Mouse (Mus musculus) limb, embryonic 13.5 days (tissue): ENCODE measurements around the gene Foxc2. TPM values are rescaled to one million over a fixed set of nuclear protein-coding genes. Genes with fewer than 3 reads are reported as not detected.
"Not testable (repeated sequence)": the region's sequence is repeated elsewhere in the genome, so short reads cannot be mapped to it uniquely, and the experiment has no call there.

ENCODE experiments used
- ATAC-seq: fragments of 200-750 bp; cut with Nextera tagmentation; 2 replicates; pipeline ENCODE4 v1.8.0; 2017; ENCODE audit warnings: low read depth, moderate number of reproducible peaks, moderate TSS enrichment; ENCODE audit not compliant: low FRiP score
- H3K27ac ChIP-seq: fragments of 300-500 bp; sonication (generic); 2 replicates; pipeline ENCODE4 v1.5.1; 2015; ENCODE audit warnings: inconsistent platforms, mild to moderate bottlenecking, moderate library complexity
- H3K27me3 ChIP-seq: fragments of 300-500 bp; sonication (generic); 2 replicates; pipeline ENCODE4 v1.6.1; 2015; ENCODE audit warnings: mild to moderate bottlenecking, inconsistent platforms
- H3K36me3 ChIP-seq: fragments of 300-500 bp; sonication (generic); 2 replicates; pipeline ENCODE4 v1.6.1; 2015; ENCODE audit warnings: inconsistent platforms, mild to moderate bottlenecking, moderate library complexity
- H3K4me1 ChIP-seq: fragments of 300-500 bp; sonication (generic); 2 replicates; pipeline ENCODE4 v1.6.1; 2015; ENCODE audit warnings: inconsistent platforms
- H3K4me2 ChIP-seq: fragments of 300-500 bp; sonication (generic); replicated peaks from 2 replicates; pipeline ENCODE4 v1.6.1; 2015; ENCODE audit warnings: inconsistent platforms, mild to moderate bottlenecking, moderate library complexity
- H3K4me3 ChIP-seq: fragments of 300-500 bp; sonication (generic); 2 replicates; pipeline ENCODE4 v1.5.1; 2015; ENCODE audit warnings: moderate library complexity, mild to moderate bottlenecking, inconsistent platforms
- H3K9ac ChIP-seq: fragments of 300-500 bp; sonication (generic); 2 replicates; pipeline ENCODE4 v1.6.1; 2015; ENCODE audit warnings: mild to moderate bottlenecking, inconsistent platforms
- H3K9me3 ChIP-seq: fragments of 300-500 bp; sonication (generic); 2 replicates; pipeline ENCODE4 v1.6.1; 2016; ENCODE audit warnings: inconsistent platforms
- WGBS: fragments of 180-500 bp; shearing (Covaris S2); methylation state at CpG from one replicate; pipeline ENCODE4 v1.1.7; 2015; 5-methylcytosine and 5-hydroxymethylcytosine counted together
- polyA plus RNA-seq: library from polyadenylated mRNA; unstranded; fragments of >200 nt; fragmentation: Nextera tagmentation; extraction: Ambion mirVana; gene quantifications from 2 replicates; pipeline ENCODE4 v1.2.1, GENCODE M21; 2015

The Foxc2 gene
- polyA plus RNA-seq, 1 experiment from 2014 or later, result 7.5 TPM

DNA sequence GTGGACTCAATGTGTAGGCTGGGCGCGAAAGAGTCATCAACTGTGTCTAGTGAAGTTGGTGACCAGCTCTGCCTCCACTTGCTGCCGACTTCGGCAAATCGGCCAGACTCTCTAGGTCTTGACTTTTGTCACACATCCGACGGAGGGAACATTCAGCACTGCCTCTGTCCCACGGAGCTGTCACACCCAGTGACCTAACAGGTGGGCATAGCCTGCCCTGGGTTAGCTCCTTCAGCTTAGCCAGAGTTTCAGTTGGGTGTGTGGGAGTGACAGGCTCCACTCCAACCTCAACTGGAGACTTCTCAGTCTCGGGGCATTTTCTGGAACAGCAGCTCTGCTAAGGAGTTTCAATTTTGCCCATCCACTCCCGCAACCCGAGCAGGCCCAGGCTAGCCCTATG, 18.5 kb downstream of the Foxc2 start:
- peaks cover 8% of the 10 kb centered on the region; the same call in 1 of the 2 replicates for H3K36me3 ChIP-seq
- no peaks in the 10 kb centered on the region for H3K4me1 ChIP-seq
- no peak overlapping the region for H3K9ac ChIP-seq
- H3K27ac ChIP-seq, result no peak overlapping the region
- no peak overlapping the region for H3K4me3 ChIP-seq
- H3K9me3 ChIP-seq, result peaks cover 14% of the 10 kb centered on the region
- peaks cover 44% of the 10 kb centered on the region for H3K27me3 ChIP-seq
- ATAC-seq, result no peak
- H3K4me2 ChIP-seq, result no peak overlapping the region
- 85% methylated on average over 11 of the region's 11 CpGs for WGBS

DNA sequence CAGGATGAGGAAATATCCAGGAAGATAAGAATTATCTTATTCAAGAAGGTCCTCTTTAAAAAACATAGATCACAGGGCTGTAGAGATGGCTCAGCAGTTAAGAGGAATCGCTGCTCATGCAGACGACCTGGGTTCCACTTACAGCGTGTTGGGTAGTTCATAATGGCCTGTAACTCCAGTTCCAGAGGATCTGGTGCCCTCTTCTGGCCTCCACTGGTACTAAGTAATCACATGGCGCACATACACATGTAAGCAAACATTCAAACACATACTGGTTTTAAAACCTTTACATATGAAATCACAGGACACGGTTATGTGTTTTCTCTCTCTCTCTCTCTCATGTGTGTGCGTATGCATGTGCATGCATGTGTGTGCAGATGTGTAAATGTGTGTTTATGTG, 20.9 kb downstream of the Foxc2 start:
- ATAC-seq, result no peak
- WGBS, result 94% methylated on average over 6 of the region's 6 CpGs
- H3K36me3 ChIP-seq, result peaks cover 8% of the 10 kb centered on the region; the same call in 1 of the 2 replicates

DNA sequence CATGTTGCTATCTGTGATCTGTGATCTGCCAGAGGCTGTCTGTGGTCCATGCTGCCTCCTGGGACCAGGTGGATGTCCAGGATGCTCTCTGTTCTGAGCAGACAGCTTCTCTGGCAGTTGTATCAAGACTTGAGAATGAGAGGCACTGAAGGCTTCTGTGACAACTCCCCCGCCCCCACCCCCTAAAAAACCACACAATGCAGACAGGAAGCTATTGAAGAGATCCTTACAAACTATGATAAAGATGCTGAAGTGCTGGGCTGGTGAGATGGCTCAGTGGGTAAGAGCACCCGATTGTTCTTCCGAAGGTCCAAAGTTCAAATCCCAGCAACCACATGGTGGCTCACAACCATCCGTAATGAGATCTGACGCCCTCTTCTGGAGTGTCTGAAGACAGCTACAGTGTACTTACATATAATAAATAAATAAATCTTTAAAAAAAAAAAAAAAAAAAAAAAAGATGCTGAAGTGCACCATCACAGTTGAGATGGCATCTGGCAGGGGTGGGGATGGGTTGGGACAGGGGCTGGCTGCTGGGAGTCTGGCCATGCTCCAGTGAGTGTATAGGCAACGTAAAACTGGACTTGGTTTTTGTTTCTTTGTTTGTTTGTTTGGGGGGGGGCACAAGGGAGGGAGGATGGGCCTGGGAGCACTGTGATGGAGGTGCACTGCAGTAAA, 29.6 kb downstream of the Foxc2 start:
- Histone ChIP-seq H3K27me3 (peaks cover 26% of the 10 kb centered on the region; the same call in 1 of the 2 replicates), H3K4me1 (peaks cover 26% of the 10 kb centered on the region)
- H3K4me3 ChIP-seq, H3K9me3 ChIP-seq, H3K9ac ChIP-seq, H3K36me3 ChIP-seq, H3K4me2 ChIP-seq, ATAC-seq, H3K27ac ChIP-seq: not testable (repeated sequence)
- WGBS, result 85% methylated on average over 5 of the region's 6 CpGs

More for the DNA sequence above, 20.9 kb downstream of the Foxc2 start:
- peaks cover 14% of the 10 kb centered on the region for H3K9me3 ChIP-seq
- H3K4me2 ChIP-seq, result no peak overlapping the region
- H3K9ac ChIP-seq, result no peak overlapping the region
- H3K27me3 ChIP-seq, result peaks cover 29% of the 10 kb centered on the region
- H3K4me3 ChIP-seq, result no peak overlapping the region
- H3K27ac ChIP-seq, result no peak overlapping the region
- H3K4me1 ChIP-seq, result no peaks in the 10 kb centered on the region

DNA sequence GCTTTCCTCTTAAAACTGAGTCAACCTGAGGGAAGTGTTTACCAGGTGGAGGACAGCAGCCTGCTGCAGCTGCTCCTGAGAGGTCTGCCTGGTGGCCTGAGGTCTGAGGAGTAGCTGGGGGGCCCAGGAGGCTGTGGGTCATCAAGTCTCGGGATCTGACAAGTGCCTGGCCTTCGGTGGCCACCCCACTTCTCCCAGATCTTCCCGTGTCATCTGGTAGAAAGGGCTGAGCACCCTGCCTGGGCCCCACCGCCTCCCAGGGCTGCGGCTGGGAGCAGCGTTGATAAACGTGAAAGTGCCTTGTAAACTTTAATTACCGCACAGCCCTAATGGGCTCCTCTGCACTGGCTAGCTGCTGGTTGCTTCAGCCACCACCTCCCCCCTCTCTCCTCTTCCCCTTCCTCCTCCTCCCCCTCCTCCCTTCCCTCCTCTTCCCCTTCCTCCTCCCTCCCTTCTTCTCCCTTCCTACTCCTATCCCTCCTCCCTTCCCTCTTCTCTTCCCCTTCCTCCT, 32.7 kb downstream of the Foxc2 start:
- no peaks in the 10 kb centered on the region for H3K9me3 ChIP-seq
- peaks cover 12% of the 10 kb centered on the region for H3K4me1 ChIP-seq
- H3K27me3 ChIP-seq, result peaks cover 5% of the 10 kb centered on the region; the same call in 1 of the 2 replicates
- 7% methylated on average over 8 of the region's 8 CpGs for WGBS
- 0 out of 2 replicates have a peak overlapping the region, but pooled peaks have one; percentile 23 for H3K4me2 ChIP-seq
- no peak overlapping the region for H3K27ac ChIP-seq
- no peak overlapping the region for H3K9ac ChIP-seq
- H3K4me3 ChIP-seq, result no peak overlapping the region
- H3K36me3 ChIP-seq, result no peaks in the 10 kb centered on the region
- peak; percentile 54; the same call in 1 of the 2 replicates for ATAC-seq

GRCm38 (mm10) chr8:121152394-121152793, 36.4 kb downstream of the Foxc2 start:
- Histone ChIP-seq H3K9me3 (no peaks in the 10 kb centered on the region), H3K36me3 (no peaks in the 10 kb centered on the region), H3K27ac (no peak overlapping the region), H3K9ac (no peak overlapping the region), H3K27me3 (peaks cover 18% of the 10 kb centered on the region), H3K4me1 (peaks cover 8% of the 10 kb centered on the region), H3K4me3 (no peak overlapping the region), H3K4me2 (no peak overlapping the region)
- WGBS, result 59% methylated on average over 12 of the region's 12 CpGs
- ATAC-seq, result no peak

DNA sequence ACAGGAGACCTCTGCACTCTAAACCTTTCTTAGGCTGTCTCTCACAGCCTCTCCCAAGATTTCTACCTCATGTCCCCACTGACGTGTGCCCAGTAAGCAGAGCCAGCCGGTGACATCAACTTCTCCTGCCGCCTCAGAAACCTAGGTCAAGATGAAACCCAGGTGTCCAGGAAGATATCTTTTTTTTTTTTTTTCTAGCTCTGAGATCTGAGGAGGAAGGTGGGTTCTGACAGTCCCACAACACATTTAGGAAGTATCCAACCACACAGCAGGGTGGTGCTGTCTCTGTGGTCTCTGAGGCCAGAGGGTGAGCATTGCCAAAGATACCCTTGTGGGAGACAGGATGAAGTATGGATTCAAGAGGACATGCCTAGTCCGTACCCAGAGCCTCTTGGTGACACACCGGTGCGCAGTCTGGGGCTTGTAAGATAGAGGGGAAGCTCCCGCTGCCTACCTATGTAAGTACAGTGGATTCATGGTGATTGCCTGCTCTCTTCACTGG, 41.1 kb downstream of the Foxc2 start:
- Histone ChIP-seq H3K4me2 (no peak overlapping the region), H3K27me3 (peaks cover 28% of the 10 kb centered on the region), H3K4me3 (no peak overlapping the region), H3K27ac (no peak overlapping the region), H3K4me1 (no peaks in the 10 kb centered on the region), H3K9ac (no peak overlapping the region), H3K9me3 (no peaks in the 10 kb centered on the region), H3K36me3 (no peaks in the 10 kb centered on the region)
- 85% methylated on average over 7 of the region's 7 CpGs for WGBS
- no peak for ATAC-seq

GRCm38 (mm10) chr8:121158812-121159211, 42.8 kb downstream of the Foxc2 start:
- peaks cover 28% of the 10 kb centered on the region for H3K27me3 ChIP-seq
- H3K27ac ChIP-seq, result no peak overlapping the region
- H3K36me3 ChIP-seq, result no peaks in the 10 kb centered on the region
- no peak overlapping the region for H3K4me2 ChIP-seq
- H3K4me1 ChIP-seq, result peaks cover 10% of the 10 kb centered on the region
- no peak overlapping the region for H3K4me3 ChIP-seq
- no peak overlapping the region for H3K9ac ChIP-seq
- 78% methylated on average over 13 of the region's 13 CpGs for WGBS
- no peaks in the 10 kb centered on the region for H3K9me3 ChIP-seq
- ATAC-seq, result no peak

DNA sequence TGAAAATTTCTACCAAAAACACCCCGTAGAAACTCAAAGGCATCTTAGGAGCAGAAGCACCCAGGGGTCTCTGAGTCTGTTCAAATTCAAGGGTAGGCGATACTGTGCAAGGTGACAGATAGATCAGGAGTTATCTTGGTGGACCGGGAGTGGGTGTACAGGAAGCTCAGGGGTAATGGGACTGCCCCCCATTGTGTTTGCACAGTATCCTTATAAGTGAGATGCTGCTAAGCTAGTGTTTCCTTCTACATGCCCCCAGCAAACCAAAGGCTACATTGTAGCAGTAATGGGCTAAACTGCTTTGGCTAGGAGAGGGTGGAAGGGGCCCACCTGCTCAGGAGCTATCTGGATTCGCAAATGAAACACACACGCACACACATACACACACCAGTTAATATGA, 45.5 kb downstream of the Foxc2 start:
- no peak for ATAC-seq
- Histone ChIP-seq H3K4me1 (peaks cover 27% of the 10 kb centered on the region), H3K9ac (no peak overlapping the region), H3K9me3 (no peaks in the 10 kb centered on the region), H3K4me3 (no peak overlapping the region), H3K4me2 (no peak overlapping the region), H3K27ac (no peak overlapping the region), H3K27me3 (peaks cover 22% of the 10 kb centered on the region), H3K36me3 (no peaks in the 10 kb centered on the region)
- WGBS, result 90% methylated on average over 5 of the region's 5 CpGs

- no peak for ATAC-seq
- H3K4me3 ChIP-seq, result no peak overlapping the region
- H3K9me3 ChIP-seq, result no peaks in the 10 kb centered on the region
- WGBS, result 74% methylated on average over 4 of the region's 4 CpGs
- no peak overlapping the region for H3K27ac ChIP-seq
- H3K4me2 ChIP-seq, result no peak overlapping the region
- H3K27me3 ChIP-seq, result peaks cover 14% of the 10 kb centered on the region; the same call in 1 of the 2 replicates
- no peaks in the 10 kb centered on the region for H3K36me3 ChIP-seq
- no peak overlapping the region for H3K9ac ChIP-seq
- H3K4me1 ChIP-seq, result peaks cover 27% of the 10 kb centered on the region
Measured at GRCm38 (mm10) chr8:121162413-121162812, 46.4 kb downstream of the Foxc2 start.

DNA sequence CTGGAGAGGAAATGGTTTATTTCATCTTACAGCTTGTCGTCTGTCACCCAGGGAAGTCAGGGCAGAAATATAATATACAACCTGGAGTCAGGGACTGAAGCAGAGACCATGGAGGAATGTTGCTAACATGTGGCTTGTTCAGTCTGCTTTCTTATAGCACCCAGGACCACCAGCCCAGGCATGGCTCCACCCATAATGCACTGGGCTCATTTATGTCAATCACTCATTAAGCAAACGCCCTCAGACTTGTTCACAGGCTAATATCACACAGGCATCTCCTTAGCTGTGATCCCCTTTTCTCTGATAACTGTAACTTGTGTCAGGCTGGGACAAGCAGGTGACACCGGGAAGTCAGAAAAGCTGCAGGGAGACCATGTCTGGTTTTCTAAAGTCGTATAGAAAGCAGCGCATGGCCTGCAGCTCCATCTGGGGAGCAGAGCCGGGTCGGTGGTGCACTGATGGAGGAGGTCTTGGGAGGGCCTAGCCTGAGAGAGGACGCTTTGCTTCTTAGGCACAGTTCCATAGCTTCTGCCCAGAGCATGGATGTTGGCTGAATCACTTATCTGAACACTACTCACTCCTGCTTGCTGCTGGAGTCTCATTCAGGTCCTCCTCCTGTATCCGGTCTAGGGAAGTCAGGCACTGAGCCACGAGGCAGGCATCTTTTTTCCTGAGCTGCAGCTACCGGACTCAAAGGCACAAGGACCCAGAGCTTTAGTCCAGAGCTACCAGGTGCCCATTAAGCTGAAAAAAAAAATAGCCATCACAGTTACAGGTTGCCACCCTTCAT, 47.1 kb downstream of the Foxc2 start:
- Histone ChIP-seq H3K27me3 (peaks cover 13% of the 10 kb centered on the region; the same call in 1 of the 2 replicates), H3K4me1 (peaks cover 27% of the 10 kb centered on the region), H3K9me3 (no peaks in the 10 kb centered on the region), H3K4me2 (no peak overlapping the region), H3K36me3 (no peaks in the 10 kb centered on the region), H3K4me3 (no peak overlapping the region), H3K9ac (no peak overlapping the region), H3K27ac (no peak overlapping the region)
- no peak for ATAC-seq
- 59% methylated on average over 11 of the region's 11 CpGs for WGBS

DNA sequence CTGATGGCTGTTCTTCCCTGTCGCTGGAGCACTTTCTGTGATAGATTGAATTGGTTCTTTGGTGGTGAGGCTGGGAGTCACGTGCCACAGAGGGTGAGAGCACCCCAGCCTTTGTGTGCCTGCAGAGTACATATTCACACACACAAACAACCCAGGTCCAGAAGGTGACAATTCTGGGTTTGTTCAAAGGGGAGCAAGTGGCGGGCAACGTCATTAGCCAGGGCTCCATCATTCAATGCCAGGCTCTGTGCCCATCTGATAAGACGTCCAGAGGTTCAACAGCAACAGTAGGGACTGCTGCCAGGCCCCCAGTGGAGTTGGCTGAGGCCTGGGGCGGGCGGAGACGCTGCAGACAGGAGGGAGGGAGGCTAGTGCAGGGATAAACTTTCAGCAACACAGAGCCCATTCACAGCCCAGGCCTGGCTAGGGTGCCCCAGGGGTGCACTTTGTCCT, 48.1 kb downstream of the Foxc2 start:
- 0 out of 2 replicates have a peak, but pooled peaks have one; percentile 51 for ATAC-seq
- H3K27ac ChIP-seq, result no peak overlapping the region
- H3K27me3 ChIP-seq, result peaks cover 9% of the 10 kb centered on the region; the same call in 1 of the 2 replicates
- H3K4me3 ChIP-seq, result no peak overlapping the region
- WGBS, result 39% methylated on average over 8 of the region's 8 CpGs
- H3K9me3 ChIP-seq, result no peaks in the 10 kb centered on the region
- no peaks in the 10 kb centered on the region for H3K36me3 ChIP-seq
- H3K9ac ChIP-seq, result no peak overlapping the region
- H3K4me1 ChIP-seq, result peaks cover 29% of the 10 kb centered on the region
- no peak overlapping the region for H3K4me2 ChIP-seq

DNA sequence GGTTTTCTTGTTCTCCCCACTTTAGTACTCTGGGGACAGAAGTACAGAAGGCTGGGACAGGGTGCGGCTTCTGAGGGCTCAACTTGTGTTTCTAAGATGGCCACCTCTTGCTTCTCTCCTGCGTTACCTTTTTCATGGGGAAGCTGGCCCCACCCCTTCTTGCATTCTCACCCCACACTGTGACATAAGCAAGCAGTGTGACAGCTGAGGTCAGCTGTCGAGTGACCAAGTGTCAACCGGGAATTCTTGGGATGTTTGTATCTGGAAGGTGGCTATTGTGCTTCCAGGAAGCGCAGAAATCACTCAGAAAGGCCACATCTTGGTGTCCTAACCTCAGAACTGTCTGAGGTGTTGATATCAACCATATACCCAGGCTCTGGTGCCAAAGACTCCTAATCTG, 52.1 kb downstream of the Foxc2 start:
- Histone ChIP-seq H3K9me3 (no peaks in the 10 kb centered on the region), H3K27ac (no peak overlapping the region), H3K4me3 (no peak overlapping the region), H3K4me2 (no peak overlapping the region), H3K9ac (no peak overlapping the region), H3K27me3 (peaks cover 5% of the 10 kb centered on the region; the same call in 1 of the 2 replicates), H3K4me1 (peaks cover 45% of the 10 kb centered on the region), H3K36me3 (no peaks in the 10 kb centered on the region)
- no peak for ATAC-seq
- WGBS, result 73% methylated on average over 5 of the region's 5 CpGs
